Mouse (Mus musculus) small intestine, adult 2 months (tissue): ENCODE data around the gene Pccb.

Experiments used
- CTCF ChIP-seq: fragments of 200-500 bp; IDR thresholded peaks from 2 replicates; pipeline ENCODE4 v1.5.1; 2012; ENCODE audit warnings: low read depth, mild to moderate bottlenecking, control low read depth, inconsistent platforms, low read length, moderate library complexity, mixed read lengths; ENCODE audit not compliant: insufficient replicate concordance, insufficient read length; ENCODE audit errors: extremely low read depth
- POLR2A ChIP-seq: fragments of 200-500 bp; IDR thresholded peaks from 2 replicates; pipeline ENCODE4 v1.6.1; 2012; ENCODE audit warnings: low read depth, mild to moderate bottlenecking, control low read depth, inconsistent platforms, low read length, moderate library complexity

GRCm38 (mm10) chr9:101052691-101053090 is 18.0 kb upstream of the Pccb start:
- TF ChIP-seq CTCF, result no peak
- TF ChIP-seq POLR2A, result no peak
